40 mouse cellular contexts compared by ENCODE assay signal in the genomic region with DNA sequence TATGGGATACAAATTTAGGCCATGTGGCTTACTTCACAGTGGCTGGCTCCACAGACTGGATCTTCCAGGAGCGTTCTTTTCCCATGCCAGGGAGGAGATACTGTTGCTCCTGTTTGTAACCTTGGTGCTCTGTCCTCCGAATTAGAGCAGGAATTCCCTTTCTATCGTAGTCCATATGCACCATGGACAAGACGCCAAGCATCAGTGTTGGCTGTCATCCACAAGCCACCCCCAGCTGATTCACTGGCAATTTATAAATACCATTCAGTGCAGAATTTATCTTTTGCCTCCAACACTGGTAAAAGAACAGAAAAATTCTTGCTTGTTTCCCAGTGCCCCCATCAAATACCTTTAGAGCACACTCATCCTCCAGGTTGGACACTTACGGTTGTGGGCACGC. TPM values are rescaled to one million over a fixed set of nuclear protein-coding genes. Genes with fewer than 3 reads are reported as not detected.
DNase-seq lines count a peak whose midpoint lies in the region; ATAC-seq lines count a peak whose summit lies in the region.
"Had no signal": no experiment of that assay in that cellular context is flagged by ENCODE, and none has a peak within 500 bp of the region (broad histone marks: within the 10 kb centered on the region; RNA-seq: fewer than 3 reads in every experiment).

No protein-coding gene starts in this region.

- no peaks in the 10 kb centered on the region for H3K4me1 ChIP-seq in forebrain, embryonic 13.5 days
- H3K4me1 ChIP-seq: embryonic facial prominence, embryonic 13.5 days; forebrain, embryonic 10.5 days; heart, embryonic 10.5 days; heart, embryonic 15.5 days; limb, embryonic 13.5 days; lung, embryonic 15.5 days; midbrain, embryonic 10.5 days; midbrain, embryonic 15.5 days had no signal

- no peak overlapping the region for H3K9ac ChIP-seq in forebrain, embryonic 13.5 days
- H3K9ac ChIP-seq: embryonic facial prominence, embryonic 13.5 days; heart, embryonic 15.5 days; limb, embryonic 13.5 days; lung, embryonic 15.5 days; midbrain, embryonic 15.5 days; neural tube, embryonic 15.5 days had no signal

- no peak overlapping the region for H3K4me3 ChIP-seq in forebrain, embryonic 13.5 days
- H3K4me3 ChIP-seq: embryonic facial prominence, embryonic 13.5 days; forebrain, embryonic 10.5 days; heart, embryonic 10.5 days; heart, embryonic 15.5 days; limb, embryonic 13.5 days; lung, embryonic 15.5 days; midbrain, embryonic 10.5 days; midbrain, embryonic 15.5 days; neural tube, embryonic 15.5 days had no signal

- no peak overlapping the region for H3K27ac ChIP-seq in forebrain, embryonic 13.5 days
- H3K27ac ChIP-seq: embryonic facial prominence, embryonic 13.5 days; forebrain, embryonic 10.5 days; heart, embryonic 10.5 days; heart, embryonic 15.5 days; limb, embryonic 13.5 days; lung, embryonic 15.5 days; midbrain, embryonic 10.5 days; midbrain, embryonic 15.5 days; neural tube, embryonic 15.5 days; stomach, postnatal 0 days had no signal

- H3K27me3 ChIP-seq in forebrain, embryonic 13.5 days: no peaks in the 10 kb centered on the region
- H3K27me3 ChIP-seq: embryonic facial prominence, embryonic 13.5 days; heart, embryonic 15.5 days; lung, embryonic 15.5 days; midbrain, embryonic 15.5 days; neural tube, embryonic 15.5 days had no signal

- no peaks in the 10 kb centered on the region for H3K36me3 ChIP-seq in forebrain, embryonic 13.5 days (ENCODE audit: poor library complexity, severe bottlenecking)
- H3K36me3 ChIP-seq: embryonic facial prominence, embryonic 13.5 days; forebrain, embryonic 10.5 days; heart, embryonic 10.5 days; heart, embryonic 15.5 days; limb, embryonic 13.5 days; lung, embryonic 15.5 days; midbrain, embryonic 10.5 days; midbrain, embryonic 15.5 days; neural tube, embryonic 15.5 days had no signal

- intact Hi-C loops in left cerebral cortex, postnatal 14 days (cut with DNase I): loop anchor here (5.0 to 10.0 kb wide), 3 partner anchors 125 to 1325 kb away; partner anchors contain the start of gene Kcnh5

- no peak for ATAC-seq in forebrain, embryonic 13.5 days
- ATAC-seq: forebrain, embryonic 16.5 days; hindbrain, embryonic 16.5 days; midbrain, embryonic 15.5 days had no signal

- H3K9me3 ChIP-seq in forebrain, embryonic 13.5 days (replicated peaks): no peaks in the 10 kb centered on the region
- H3K9me3 ChIP-seq: embryonic facial prominence, embryonic 13.5 days; forebrain, embryonic 10.5 days; heart, embryonic 10.5 days; heart, embryonic 15.5 days; limb, embryonic 13.5 days; lung, embryonic 15.5 days; midbrain, embryonic 10.5 days; midbrain, embryonic 15.5 days; neural tube, embryonic 15.5 days had no signal

- no peak overlapping the region for H3K4me2 ChIP-seq in forebrain, embryonic 13.5 days
- H3K4me2 ChIP-seq: embryonic facial prominence, embryonic 13.5 days; heart, embryonic 15.5 days; limb, embryonic 13.5 days; liver, embryonic 11.5 days; lung, embryonic 15.5 days; midbrain, embryonic 15.5 days; neural tube, embryonic 15.5 days had no signal

- peak; percentile 23 to 26 for DNase-seq in cerebellum, postnatal 14 days
- no peak for DNase-seq in cerebellum, adult 9-11 months
- DNase-seq in left cerebral cortex, adult 18-20 months (ENCODE audit: low spot score in 2 of 2): peak; percentile 42 to 50
- no peak for DNase-seq in left cerebral cortex, adult 11 months (ENCODE audit: low spot score)
- DNase-seq in left cerebral cortex, postnatal 14 days (ENCODE audit: low spot score in 2 of 2): peak; percentile 52 to 57
- no peak for DNase-seq in B cell, adult 2 months
- DNase-seq: adrenal gland, postnatal 25 days; gastrocnemius, postnatal 25 days; kidney, adult 2 months; kidney, postnatal 10 days; retina, postnatal 1 day; spleen, adult 18-20 months; thymus, adult 18-20 months; thymus, postnatal 25 days had no signal

- WGBS in forebrain, embryonic 13.5 days: 93% methylated on average over 6 of the region's 6 CpGs

RNA-seq across cellular contexts. Expression of gene Gm11042, which starts 13.6 kb away (rescaled TPM):
- total RNA-seq in left cerebral cortex, adult 18-20 months (2021): not detected
- total RNA-seq in left cerebral cortex, postnatal 14 days (2021): not detected
- polyA plus RNA-seq in forebrain, embryonic 13.5 days (2015; fragmentation: Nextera tagmentation; extraction: Ambion mirVana): not detected in 2 replicates
- total RNA-seq: adrenal gland, postnatal 25 days; gastrocnemius, adult 18-20 months; gastrocnemius, postnatal 25 days; heart, postnatal 25 days; layer of hippocampus, postnatal 10 days; left cerebral cortex, postnatal 25 days; megakaryocyte progenitor cell, adult 5-6 weeks; MEL had no signal
- polyA plus RNA-seq: brain, embryonic 14.5 days; cerebellum, adult 2 months; embryonic facial prominence, embryonic 13.5 days; forebrain, embryonic 10.5 days; forebrain, embryonic 16.5 days; heart, embryonic 10.5 days; heart, embryonic 15.5 days; hindbrain, embryonic 11.5 days; hindbrain, embryonic 16.5 days; intestine, embryonic 14.5 days; kidney, adult 2 months; large intestine, adult 2 months; limb, embryonic 13.5 days; liver, embryonic 11.5 days; liver, embryonic 16.5 days; lung, embryonic 15.5 days; midbrain, embryonic 10.5 days; midbrain, embryonic 15.5 days; neural tube, embryonic 15.5 days; stomach, postnatal 0 days had no signal

Comparison
In these comparisons a context has a peak if more than half of its experiments do, and no peak if none do; other contexts are left out.
1. DNase-seq: peak in cerebellum, postnatal 14 days (2 of 2), left cerebral cortex, adult 18-20 months (2 of 2) and left cerebral cortex, postnatal 14 days (2 of 2); none in cerebellum, adult 9-11 months (single experiment), left cerebral cortex, adult 11 months (single experiment) and B cell, adult 2 months (0 of 2).